Mouse (Mus musculus) lung, adult 2 months (tissue): ENCODE data around the gene Vmn1r123. TPM values are rescaled to one million over a fixed set of nuclear protein-coding genes. Genes with fewer than 3 reads are reported as not detected.
"Not testable (repeated sequence)": the region's sequence is repeated elsewhere in the genome, so short reads cannot be mapped to it uniquely, and the experiment has no call there.

Source experiments
- DNase-seq: peaks from one replicate; pipeline ENCODE4 v3.0.0; 2022
- H3K4me1 ChIP-seq: fragments of 200-500 bp; 2 replicates; pipeline ENCODE4 v1.6.1; 2011; ENCODE audit warnings: low read length; ENCODE audit not compliant: control insufficient read depth, insufficient read depth
- H3K4me3 ChIP-seq: fragments of 200-500 bp; replicated peaks from 2 replicates; pipeline ENCODE3; 2011; ENCODE audit warnings: low read depth, mild to moderate bottlenecking, control low read depth, low read length; ENCODE audit errors: extremely low read depth
- WGBS: fragments of 180-500 bp; shearing (Covaris S2); methylation state at CpG from one replicate; pipeline ENCODE4 v1.1.7; 2018; 5-methylcytosine and 5-hydroxymethylcytosine counted together
- polyA plus RNA-seq: library from polyadenylated mRNA; depleted of rRNA; stranded (reverse); fragments of >200 nt; gene quantifications from 2 replicates; pipeline ENCODE4 v1.2.3, GENCODE M21; 2012; rRNA removed

Gene Vmn1r123
- not detected in 2 replicates for polyA plus RNA-seq

DNA sequence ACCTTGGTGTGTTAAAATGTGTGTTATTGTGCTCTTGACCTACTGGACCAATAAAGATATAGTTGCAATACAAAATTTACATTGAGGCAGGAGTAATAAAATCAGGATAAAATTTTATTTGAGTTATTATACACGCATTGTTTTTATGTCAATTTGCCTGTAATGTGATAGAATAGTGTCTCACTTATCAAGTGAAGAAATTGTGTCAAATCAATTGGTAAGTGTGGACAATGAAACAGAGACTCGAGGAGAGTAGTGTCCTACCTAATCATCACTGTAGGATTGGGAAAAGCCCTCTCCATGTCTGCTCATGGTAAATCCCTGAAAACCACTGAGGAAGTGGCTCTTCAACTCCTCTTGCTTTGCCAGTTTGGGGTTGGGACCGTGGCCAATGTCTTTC lies at the start of gene Vmn1r123:
Gene Vmn1r123, plus strand, starts transcription at position 301 of the 400 bp plus-strand sequence.
- not testable (repeated sequence) for H3K4me3 ChIP-seq, DNase-seq, H3K4me1 ChIP-seq
- 17% methylated on average over 1 of the region's 3 CpGs for WGBS

- WGBS = 62% methylated on average over 3 of the region's 3 CpGs
Measured at GRCm38 (mm10) chr7:21134028-21134427, 28.0 kb upstream of the Vmn1r123 start, which contains the start of gene Vmn1r122. Vmn1r122 (minus strand) TSS chr7:21134128.

DNA sequence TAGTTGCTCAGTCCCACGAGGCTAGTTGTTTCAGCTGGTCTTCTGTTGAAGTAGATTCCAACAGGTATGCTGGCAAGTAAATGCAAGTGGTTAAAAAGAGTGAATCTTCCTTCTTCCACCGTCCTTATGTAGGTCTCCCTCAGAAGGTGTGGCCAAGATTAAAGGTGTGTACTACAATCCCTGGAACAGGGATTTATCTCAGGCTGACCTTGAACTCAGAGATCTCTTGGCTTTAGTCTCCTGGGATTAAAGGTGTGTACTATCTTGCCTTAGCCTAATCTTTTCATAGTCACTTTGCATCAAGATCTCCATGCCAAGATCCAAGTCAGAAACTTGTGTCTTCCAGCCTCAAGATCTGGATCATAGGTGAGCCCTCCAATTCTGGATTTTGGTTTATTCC lies 28.3 kb downstream of the Vmn1r123 start, which contains the start of gene Gm5157:
Gene Gm5157, minus strand, starts transcription at position 101 of the 400 bp plus-strand sequence.
- 14% methylated on average over 1 of the region's 2 CpGs for WGBS
- not testable (repeated sequence) for H3K4me1 ChIP-seq, DNase-seq, H3K4me3 ChIP-seq

More at GRCm38 (mm10) chr7:21134028-21134427, 28.0 kb upstream of the Vmn1r123 start, which contains the start of gene Vmn1r122:
- DNase-seq, H3K4me3 ChIP-seq, H3K4me1 ChIP-seq: not testable (repeated sequence)

Other genes with a start within 250 kb of the Vmn1r123 start
- gene Vmn1r118, start 249.8 kb upstream of the Vmn1r123 start, polyA plus RNA-seq = not detected in 2 replicates
- gene Vmn1r119, start 149.7 kb upstream of the Vmn1r123 start, polyA plus RNA-seq = not detected in 2 replicates
- gene Vmn1r120, start 108.4 kb upstream of the Vmn1r123 start, polyA plus RNA-seq = not detected in 2 replicates
- not detected in 2 replicates for gene Vmn1r121, start 63.7 kb upstream of the Vmn1r123 start, polyA plus RNA-seq
- gene Vmn1r122, start 28.1 kb upstream of the Vmn1r123 start, polyA plus RNA-seq = not detected in 2 replicates
- not detected in 2 replicates for gene Gm5157, start 28.2 kb downstream of the Vmn1r123 start, polyA plus RNA-seq
- not detected in 2 replicates for gene Vmn1r124, start 98.4 kb downstream of the Vmn1r123 start, polyA plus RNA-seq
- not detected in 2 replicates for gene Vmn1r125, start 110.0 kb downstream of the Vmn1r123 start, polyA plus RNA-seq
- not detected in 2 replicates for gene Vmn1r126, start 139.3 kb downstream of the Vmn1r123 start, polyA plus RNA-seq
- not detected in 2 replicates for gene Vmn1r127, start 157.7 kb downstream of the Vmn1r123 start, polyA plus RNA-seq
- gene Vmn1r128, start 187.2 kb downstream of the Vmn1r123 start, polyA plus RNA-seq = not detected in 2 replicates
- gene Vmn1r129, start 199.1 kb downstream of the Vmn1r123 start, polyA plus RNA-seq = not detected in 2 replicates